Mouse (Mus musculus) left cerebral cortex, postnatal 25 days (tissue): ENCODE measurements around the gene Cpt2. TPM values are rescaled to one million over a fixed set of nuclear protein-coding genes. Genes with fewer than 3 reads are reported as not detected.

Experiments used
- DNase-seq, 2 experiments: peaks; one replicate each; pipeline ENCODE4 v3.0.0; 2022; ENCODE audit warnings: low spot score in 2 of 2, mixed read lengths in 1 of 2
- intact Hi-C: fragments of 180-260 bp; cut with DNase I; formaldehyde crosslinking; loops from one replicate; pipeline ENCODE4 v1.15.1; 2025
- total RNA-seq, 2 experiments: library from RNA; stranded (reverse); gene quantifications; 2 replicates each; pipeline ENCODE4 v1.2.3; 2021

The Cpt2 gene
- 1 to 10 TPM; 5.4 to 5.5 TPM for total RNA-seq

- intact Hi-C loops: no loop called here
- peak; percentile 75 to 77 for DNase-seq
Measured at GRCm38 (mm10) chr4:107923145-107923802, at the start of gene Cpt2. Gene Cpt2 (minus strand): TSS chr4:107923610.

GRCm38 (mm10) chr4:107971162-107971561, 47.8 kb upstream of the Cpt2 start:
- no peak for DNase-seq
- intact Hi-C loops: no loop called here

DNA sequence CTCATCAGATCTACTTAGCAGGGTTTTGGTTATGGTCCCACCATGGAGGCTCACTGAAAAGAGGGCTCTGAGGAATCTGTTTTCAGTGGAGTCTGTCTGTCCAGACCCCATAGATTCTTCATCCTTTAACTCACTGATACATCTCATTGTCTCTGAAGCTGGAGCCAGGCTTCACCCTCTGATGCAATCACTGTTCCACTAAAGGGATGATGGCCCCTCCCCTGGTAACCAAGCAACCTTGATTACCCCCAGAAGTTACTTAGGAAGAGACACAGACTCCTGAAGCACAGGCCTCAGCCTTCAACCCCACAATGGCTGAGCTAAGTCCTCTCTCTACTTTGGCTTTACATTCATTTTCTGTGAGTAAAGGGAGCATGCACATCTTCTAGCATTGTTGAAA, 46.4 kb upstream of the Cpt2 start:
- DNase-seq: no peak
- intact Hi-C loops: no loop called here

- intact Hi-C loops: no loop called here
- DNase-seq: peak in 1 of 2 experiments; percentile 35
Measured at GRCm38 (mm10) chr4:107967966-107968682, 44.7 kb upstream of the Cpt2 start, which contains the start of gene Slc1a7. Gene Slc1a7 (plus strand): TSS chr4:107968332.

DNA sequence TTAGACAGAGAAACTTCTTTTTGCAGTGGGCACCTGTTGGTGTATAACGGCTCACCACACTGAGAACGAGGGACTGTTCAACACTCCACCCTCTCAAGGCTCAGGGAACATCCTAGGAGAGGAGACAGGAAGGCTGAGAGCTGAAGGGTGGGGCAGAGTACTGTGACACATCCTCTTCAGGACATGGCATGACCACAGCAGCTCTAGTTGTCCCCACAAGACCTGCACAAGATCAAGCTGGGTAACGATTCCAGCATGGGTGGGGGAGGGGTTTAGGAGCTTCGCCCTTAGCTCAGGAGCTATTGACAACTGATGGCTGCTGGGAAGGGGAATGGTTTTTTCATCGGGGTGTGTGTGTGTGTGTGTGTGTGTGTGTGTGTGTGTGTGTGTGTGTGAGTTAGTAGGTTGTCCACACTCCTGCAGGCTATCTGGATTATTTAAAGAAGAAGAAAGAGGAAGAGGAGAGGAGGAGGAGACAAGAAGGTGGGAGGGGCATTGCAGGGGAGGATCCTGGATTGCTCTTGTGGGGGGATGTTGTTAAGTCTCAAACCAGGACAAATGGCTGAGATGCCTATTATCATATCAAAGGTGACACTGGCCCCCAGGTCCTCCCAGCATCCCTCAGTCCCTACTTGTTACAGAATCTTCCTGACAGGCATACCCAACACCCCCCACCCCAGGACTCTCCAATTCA, 43.2 kb upstream of the Cpt2 start:
- no peak for DNase-seq
- intact Hi-C loops: no loop called here

DNA sequence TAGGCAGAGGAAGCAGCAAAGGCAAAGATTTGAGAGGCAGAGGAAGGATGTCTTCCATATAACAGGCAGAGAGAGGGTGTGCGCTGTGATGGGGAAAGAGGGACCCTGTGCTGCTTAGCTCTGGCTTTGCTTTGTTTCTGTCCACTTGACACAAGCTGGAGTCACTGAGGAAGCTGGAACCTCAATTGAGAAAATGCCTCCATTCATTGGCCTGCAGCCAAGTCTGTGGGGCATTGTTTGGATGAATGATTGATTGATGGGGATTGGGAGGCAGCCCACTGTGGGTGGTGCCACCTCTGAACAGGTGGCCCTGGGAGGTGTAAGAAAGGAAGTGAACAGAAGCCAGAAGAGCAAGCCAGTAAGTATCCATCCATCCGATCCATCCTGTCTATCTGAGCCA, 39.4 kb upstream of the Cpt2 start:
- intact Hi-C loops: no loop called here
- no peak for DNase-seq

DNA sequence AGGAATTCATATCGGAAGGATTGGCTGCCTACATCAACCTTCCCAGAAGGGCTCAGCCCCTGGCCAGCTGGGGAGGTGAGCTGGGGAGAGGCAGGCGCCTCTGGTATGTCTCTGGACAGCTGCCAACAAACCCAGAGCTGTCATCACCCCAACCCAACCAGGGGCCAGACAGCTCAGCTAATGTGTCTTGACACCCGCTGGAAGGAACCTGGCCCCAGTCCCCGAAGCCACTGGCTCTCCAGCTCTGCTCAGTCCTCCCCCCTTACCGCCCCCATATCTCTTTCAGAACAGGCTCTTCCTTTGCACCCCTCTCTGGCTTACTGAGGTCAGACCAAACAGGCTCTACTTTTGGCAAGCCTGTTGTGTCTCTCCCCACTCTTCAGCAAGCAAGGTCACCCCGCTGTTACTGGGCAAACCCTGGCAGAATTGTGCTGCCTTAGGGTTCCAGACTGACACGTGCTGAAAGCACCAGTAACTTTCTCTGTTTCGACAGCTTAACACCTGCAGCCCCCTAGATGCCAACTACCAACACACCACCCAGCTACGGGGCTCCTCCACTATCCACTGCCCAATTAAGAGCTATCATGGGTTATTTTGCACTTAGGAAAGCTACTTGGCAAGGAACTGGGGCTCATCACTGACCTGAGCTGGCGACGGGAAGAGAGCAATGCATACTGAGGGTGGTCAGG, 38.8 kb upstream of the Cpt2 start:
- no peak for DNase-seq
- intact Hi-C loops: no loop called here

- DNase-seq: no peak
- intact Hi-C loops: no loop called here
Measured at GRCm38 (mm10) chr4:107958487-107958886, 35.1 kb upstream of the Cpt2 start.

DNA sequence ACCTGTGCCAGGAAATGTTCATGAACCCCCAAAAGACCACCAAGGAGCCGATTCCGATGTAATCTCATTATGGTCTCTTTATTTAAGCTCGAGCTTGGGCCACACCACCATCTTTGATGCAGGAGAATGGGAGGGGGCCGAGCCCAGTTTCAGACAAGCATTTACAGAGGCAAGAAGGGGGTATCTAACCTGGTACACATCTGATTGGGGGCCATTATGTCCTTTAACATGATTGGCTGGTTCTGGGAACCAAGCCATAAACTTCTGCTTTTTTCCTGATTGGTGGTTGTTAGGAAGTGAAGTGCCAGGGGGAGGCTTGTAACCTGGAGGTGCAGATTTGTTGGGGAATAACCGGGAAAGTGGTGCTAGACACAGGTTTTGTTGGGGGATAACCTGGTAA, 32.3 kb upstream of the Cpt2 start:
- intact Hi-C loops: no loop called here
- no peak for DNase-seq

DNA sequence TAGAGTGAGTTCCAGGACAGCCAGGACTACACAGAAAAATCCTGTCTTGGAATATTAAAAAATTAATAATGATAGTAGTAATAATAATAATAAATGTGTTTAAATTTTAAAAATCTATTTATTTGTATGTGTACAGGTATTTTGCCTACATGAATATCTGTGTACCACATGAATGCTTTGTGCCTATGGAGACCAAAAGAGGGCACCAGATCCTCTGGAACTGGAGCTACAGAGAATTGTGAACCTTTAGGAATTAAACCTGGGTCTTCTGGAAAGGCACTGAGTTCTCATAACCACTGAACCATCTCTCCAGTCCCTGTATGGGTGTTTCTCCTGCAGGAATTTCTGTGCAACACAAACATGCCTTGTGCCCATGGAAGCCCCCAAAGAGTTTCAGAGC, 29.4 kb upstream of the Cpt2 start:
- intact Hi-C loops: no loop called here
- peak in 1 of 2 experiments; percentile 26 for DNase-seq

DNA sequence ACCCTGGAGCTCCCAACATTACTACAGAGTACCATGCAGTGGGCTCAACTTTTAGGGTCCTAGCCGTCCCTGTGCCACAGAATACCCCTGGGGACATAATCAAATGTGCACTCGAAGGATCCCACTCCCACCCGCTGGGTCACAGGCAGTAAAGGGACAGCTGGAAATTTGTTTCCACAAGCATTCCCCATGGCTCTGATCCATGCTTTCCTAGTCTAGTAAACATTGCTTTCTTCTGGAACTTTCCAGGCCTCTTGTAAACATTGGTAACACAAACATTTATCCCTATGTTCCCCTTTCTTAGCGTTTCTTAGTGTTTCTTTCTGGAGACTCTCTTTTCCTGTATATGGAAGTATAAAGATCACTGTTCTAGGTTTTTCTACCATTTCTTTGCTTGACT, 26.5 kb upstream of the Cpt2 start:
- no peak for DNase-seq
- intact Hi-C loops: no loop called here

DNA sequence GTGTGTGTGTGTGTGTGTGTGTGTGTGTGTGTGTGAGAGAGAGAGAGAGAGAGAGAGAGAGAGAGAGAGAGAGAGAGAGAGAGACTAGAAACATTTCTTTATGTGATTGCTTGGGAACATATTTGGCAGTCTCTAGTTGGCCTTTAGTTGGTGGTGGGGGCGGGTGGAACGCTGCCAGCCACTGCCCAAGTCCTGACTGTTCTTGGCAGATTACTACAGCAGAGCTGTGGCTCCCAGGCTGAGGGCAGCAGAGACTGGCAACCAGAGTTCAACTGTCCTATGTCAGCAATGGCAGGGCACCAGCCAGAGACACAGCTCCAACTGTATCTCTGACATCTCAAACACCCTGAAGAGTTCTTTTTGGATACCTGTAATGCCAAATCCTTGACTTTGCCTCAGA, 20.7 kb upstream of the Cpt2 start:
- DNase-seq: no peak
- intact Hi-C loops: loop anchor here (5.0 kb wide), 1 partner anchor 113 kb away; no protein-coding TSS in a partner anchor

DNA sequence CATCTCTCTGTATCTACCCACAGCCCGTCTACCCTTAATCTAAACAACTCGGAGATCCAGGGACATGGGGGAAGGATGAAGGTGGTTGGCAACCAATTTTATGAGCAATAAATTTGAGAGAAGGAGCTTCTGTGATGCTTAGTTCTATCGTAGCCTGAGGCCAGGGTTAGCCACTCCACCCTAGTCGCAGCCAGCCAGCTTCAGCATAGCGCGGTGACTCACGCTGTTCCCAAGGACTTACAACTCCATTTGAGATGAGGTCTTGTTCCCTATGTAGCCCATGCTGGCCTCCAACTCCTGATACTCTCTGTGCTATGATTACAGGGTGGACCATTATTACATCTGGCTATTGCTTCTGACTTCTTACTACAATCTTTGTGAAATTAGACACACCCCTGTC, 19.3 kb upstream of the Cpt2 start:
- no peak for DNase-seq
- intact Hi-C loops: loop anchor here (2.0 to 5.0 kb wide), 2 partner anchors 88 to 115 kb away; no protein-coding TSS in a partner anchor

GRCm38 (mm10) chr4:107938124-107938523, 14.7 kb upstream of the Cpt2 start:
- intact Hi-C loops: loop anchor here (5.0 kb wide), 3 partner anchors 134 to 389 kb away; partner anchors contain the start of gene Coa7

DNA sequence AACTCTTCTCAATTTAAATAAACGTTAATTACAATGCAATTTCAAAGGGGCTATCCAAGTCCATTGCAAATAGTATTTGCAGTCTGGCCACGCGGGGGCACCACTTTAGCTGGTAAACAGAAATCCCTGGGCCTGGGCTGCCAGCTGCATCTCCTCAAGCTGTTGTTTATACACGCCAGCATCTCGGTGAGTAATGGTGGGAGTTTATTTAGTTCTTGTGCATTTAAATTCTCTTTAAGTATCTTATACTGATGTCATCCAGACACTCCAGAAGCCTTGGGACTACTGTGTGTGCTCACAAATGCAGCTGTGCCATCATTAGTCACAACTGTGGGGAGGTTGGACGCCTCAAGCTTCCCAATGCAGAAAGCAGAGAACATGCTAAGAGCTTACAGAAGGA, 13.9 kb upstream of the Cpt2 start:
- intact Hi-C loops: loop anchor here (5.0 kb wide), 3 partner anchors 135 to 390 kb away; partner anchors contain the start of gene Coa7
- DNase-seq: peak; percentile 72 to 76

More at GRCm38 (mm10) chr4:107938124-107938523, 14.7 kb upstream of the Cpt2 start:
- DNase-seq: no peak

DNA sequence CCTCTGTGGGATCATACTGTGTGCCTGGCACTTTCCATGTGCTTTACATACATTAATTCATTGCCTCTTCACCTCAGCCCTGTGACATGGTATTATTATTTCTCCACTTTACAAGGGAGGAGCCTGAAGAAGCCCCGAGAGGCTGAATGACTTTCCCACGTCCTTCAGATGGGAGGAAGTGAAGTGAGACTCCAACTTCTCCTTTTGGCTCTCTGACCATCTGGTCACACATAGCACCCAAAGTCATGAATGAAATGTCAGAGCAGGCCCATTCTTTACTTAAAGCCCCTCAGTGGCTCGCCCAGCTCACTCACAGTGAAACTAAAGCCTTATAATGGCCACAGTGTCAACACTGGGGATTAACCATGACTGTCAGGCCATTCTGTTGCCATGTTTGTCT, 11.8 kb upstream of the Cpt2 start:
- intact Hi-C loops: loop anchor here (5.0 kb wide), 3 partner anchors 137 to 392 kb away; partner anchors contain the start of gene Coa7
- no peak for DNase-seq

DNA sequence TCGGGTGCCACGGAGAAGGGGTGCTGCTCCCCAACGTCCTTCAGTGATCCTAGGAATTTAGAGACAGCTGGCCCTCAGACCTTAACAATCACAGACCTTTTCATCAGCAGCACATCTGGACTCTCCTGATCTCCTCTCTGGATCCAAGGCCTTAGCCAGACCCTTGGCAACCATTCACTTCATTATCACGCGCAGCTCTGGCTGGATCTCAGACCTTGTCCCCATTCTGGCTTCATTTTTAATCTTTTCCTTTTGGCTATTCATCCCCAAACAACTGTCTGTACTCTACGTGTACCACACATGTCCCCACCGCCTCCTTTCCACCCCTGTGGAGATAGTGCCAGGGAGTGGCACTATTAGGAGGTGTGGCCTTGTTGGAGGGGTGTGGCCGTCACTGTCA, 9.8 kb upstream of the Cpt2 start:
- DNase-seq: no peak
- intact Hi-C loops: no loop called here

- peak in 1 of 2 experiments; percentile 33 for DNase-seq
- intact Hi-C loops: no loop called here
Measured at GRCm38 (mm10) chr4:107931453-107931852, 8.0 kb upstream of the Cpt2 start.

- intact Hi-C loops: no loop called here
- no peak for DNase-seq
Measured at GRCm38 (mm10) chr4:107928726-107929125, 5.3 kb upstream of the Cpt2 start.

- intact Hi-C loops: no loop called here
- DNase-seq: no peak
Measured at GRCm38 (mm10) chr4:107928269-107928668, 4.9 kb upstream of the Cpt2 start.
